Mouse (Mus musculus) brain, embryonic 14.5 days (tissue): ENCODE measurements at regions not wholly inside any gene's neighbourhood (a gene's known extent, or its start where the extent isn't known, plus 50 kb on each side); places are given as distances from the start of the nearest gene placed in this dataset.

Source experiments
- CTCF ChIP-seq: fragments of 200-500 bp; IDR thresholded peaks from 2 replicates; pipeline ENCODE4 v1.5.1; 2012; ENCODE audit warnings: inconsistent platforms, mild to moderate bottlenecking, moderate library complexity, borderline replicate concordance; ENCODE audit not compliant: insufficient read depth, insufficient read length; ENCODE audit errors: extremely low read depth
- POLR2A ChIP-seq: fragments of 200-500 bp; IDR thresholded peaks from 2 replicates; pipeline ENCODE4 v1.6.1; 2012; ENCODE audit warnings: mild to moderate bottlenecking, inconsistent platforms, borderline replicate concordance; ENCODE audit not compliant: poor library complexity, insufficient read depth, insufficient read length, severe bottlenecking; ENCODE audit errors: extremely low read depth

- TF ChIP-seq CTCF (no peak), POLR2A (no peak)
Observed at GRCm38 (mm10) chr6:98521526-98521925, 179.0 kb upstream of the Gm765 start.
